Mouse (Mus musculus) right cerebral cortex, postnatal 36 days (tissue): ENCODE measurements at regions not wholly inside any gene's neighbourhood (a gene's known extent, or its start where the extent isn't known, plus 50 kb on each side); places are given as distances from the start of the nearest gene placed in this dataset.
"Not testable (repeated sequence)": the region's sequence is repeated elsewhere in the genome, so short reads cannot be mapped to it uniquely, and the experiment has no call there.

ENCODE experiments used
- DNase-seq, 2 experiments: peaks; one replicate each; pipeline ENCODE4 v3.0.0; 2022; ENCODE audit warnings: low spot score in 2 of 2, mixed read lengths in 1 of 2

DNA sequence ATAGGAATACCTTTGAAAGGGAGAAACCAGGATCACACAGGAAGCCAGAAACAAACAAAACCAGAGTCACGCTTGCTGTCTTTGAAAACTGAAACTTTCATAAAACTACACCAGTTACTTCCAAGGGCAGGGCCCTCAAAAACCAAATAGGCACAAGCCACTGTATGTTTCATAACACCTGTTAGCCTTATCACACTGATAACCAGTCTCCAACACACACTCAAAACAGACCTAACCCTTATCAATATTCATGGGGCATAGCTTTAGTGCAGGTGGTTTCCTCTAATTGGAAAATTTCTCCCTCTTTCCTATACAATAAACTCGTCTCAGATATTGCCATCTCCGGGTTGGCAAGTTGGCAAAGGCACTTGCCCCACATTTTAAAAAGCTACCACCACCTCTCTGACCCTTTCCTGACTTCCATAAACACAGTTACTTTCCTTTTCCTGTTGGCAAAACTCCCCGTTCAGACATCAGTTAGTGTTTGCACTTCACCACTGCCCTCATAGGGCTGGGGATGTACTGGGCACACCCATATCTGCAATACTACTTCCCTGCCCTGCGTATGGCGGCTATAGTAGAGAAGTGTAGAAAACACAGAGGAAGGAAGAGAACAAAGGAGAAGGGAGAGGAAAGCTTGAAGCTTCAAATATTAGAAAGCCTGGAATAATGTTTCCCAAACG is 169.1 kb upstream of the Col8a1 start:
- no peak for DNase-seq

DNA sequence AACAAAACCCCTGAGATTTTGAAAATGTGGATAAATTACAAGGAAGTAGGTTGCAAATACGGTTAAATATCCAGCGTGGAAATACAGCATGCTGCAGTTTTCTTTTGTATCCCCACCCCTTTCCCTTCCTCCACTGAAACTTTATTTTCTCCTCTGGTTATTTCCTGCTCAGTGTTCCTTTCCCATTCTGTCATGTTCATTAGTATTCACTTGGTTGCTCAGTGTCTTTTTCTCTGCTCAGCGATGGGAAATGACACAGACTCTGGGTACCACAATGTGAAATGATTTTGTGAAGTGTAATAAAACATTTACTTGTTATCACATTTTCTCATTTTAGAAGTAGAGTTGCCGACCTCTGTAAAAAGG is 169.6 kb upstream of the Col8a1 start:
- DNase-seq: no peak

GRCm38 (mm10) chr16:57927816-57928215 is 173.3 kb upstream of the Col8a1 start:
- DNase-seq: no peak

DNA sequence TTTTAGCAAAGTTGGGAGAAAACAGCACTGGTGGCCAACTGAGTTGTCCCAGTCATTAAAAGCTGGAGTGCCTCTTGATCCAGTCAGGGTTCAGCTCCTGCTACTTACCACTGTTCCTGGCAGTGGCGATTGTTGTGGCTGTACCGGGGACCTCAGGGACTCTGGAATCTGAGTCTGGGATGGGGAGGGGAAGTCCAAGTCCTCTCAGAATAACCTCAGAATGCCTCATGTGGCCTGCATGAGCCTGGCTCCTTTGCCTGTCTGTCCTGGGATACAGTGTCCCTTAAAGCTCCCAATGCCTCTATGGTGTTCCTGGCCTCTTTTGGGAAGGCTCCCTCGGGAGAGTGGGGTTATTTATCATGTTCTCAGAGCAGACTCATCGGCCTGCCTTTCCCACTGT is 173.8 kb upstream of the Col8a1 start:
- DNase-seq: no peak

DNA sequence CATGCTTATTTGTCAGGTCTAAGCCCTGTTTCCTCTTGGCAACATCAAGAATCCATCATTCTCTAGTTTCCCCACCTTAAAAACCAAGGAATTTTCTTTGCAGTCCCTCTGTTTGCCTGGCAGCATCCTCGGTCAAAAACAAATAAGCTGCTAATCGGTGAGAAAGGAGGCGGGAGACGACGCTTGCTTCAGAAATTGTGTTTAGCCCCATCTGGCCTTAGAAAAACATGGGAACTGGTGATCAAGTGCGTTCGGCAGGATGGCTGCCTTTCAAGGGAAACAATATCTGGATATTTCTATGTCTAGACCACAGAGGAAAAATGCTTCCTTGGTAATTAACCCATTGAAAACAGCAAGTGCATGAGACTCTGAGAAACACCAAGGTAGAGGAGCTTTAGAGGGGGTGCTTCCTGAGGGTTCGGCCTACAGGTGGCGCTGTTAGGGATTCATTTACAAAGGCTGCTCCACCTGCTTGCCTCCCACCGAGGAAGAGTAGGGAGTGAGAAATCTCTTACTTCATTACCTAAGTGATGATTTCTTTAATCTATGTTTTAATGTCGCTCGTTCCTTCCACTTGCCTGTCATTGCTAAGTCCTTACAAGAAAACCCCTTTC is 174.7 kb upstream of the Col8a1 start:
- no peak for DNase-seq

DNA sequence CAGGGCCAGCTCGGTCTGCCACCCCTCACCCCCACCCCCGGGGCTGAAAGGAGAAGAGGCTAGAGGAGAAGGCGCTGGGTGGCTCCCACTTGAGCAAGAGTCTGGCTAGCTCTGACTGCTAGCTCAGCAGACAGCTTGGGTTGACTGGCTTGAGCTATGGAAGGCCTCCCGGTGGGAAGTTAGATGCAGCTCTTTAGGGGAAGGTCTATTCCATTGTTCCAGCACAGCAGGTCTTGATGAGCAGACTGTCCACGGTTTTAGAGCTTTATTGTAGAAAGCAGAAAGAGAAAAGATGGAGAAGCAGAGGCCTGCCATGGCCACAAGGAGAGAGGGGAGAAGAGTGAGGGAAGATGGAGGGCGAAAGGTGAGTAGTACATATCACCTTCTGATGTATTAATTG is 190.9 kb upstream of the Col8a1 start:
- DNase-seq: no peak

DNA sequence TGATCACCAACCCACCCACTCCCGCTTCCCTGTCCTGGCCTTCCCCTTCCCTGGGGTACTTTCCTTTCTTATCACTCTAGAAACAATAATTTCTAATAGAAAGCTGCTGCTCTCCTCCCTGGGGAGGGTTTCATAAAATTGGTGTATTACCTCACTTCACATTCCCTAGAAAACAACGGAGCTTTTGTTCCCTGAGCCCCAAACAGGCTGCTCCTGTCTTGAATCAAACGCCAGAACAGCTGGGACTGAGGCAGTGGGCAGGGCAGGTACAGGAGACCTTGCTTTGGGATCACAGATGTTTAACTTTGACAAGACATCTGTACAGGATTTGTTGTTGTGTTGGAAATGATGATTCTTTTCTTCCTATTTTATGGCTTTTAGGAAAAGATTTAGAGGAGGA is 192.8 kb upstream of the Col8a1 start:
- no peak for DNase-seq

- DNase-seq: no peak
Observed at GRCm38 (mm10) chr16:57949680-57950079, 195.1 kb upstream of the Col8a1 start.

DNA sequence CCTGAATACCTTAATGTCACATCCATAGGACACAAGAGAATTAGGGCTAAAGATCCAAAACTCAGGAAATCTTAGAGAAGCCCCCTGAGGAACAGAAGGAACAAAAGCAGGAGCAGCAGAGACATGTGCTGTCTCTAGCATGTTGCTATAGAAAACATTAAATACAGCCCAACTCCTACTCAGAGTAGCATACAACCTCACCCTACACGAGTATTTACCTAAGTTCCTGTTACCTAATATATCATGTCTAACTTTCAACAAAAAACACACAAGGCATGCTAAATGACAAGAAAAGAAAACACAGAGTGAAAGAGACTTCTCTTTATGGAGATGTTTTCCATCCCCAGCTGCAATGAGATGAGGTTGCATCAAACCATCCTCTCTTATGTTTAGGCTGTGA is 216.4 kb upstream of the Col8a1 start:
- DNase-seq: no peak

- no peak for DNase-seq
Observed at GRCm38 (mm10) chr16:57984111-57984510, 229.6 kb upstream of the Col8a1 start.

DNA sequence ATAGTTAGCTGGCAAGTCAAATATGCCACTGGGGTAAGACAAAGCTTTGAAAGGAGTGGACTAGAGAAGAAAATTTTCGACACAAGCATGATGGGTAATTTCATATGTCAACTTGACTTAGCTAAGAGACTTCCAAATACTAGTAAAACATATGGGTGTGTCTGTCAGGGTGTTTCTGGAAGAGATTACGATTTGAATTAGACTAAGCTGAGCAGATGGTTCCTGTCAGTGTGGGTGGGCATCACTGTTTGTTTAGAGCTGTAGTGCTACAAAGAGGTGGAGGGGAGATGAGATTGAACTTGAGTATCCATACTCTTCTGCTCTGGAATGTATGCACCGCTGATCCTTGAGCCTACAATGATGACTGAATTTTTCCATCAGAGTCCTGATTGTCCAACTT is 251.2 kb upstream of the Col8a1 start:
- DNase-seq: no peak

DNA sequence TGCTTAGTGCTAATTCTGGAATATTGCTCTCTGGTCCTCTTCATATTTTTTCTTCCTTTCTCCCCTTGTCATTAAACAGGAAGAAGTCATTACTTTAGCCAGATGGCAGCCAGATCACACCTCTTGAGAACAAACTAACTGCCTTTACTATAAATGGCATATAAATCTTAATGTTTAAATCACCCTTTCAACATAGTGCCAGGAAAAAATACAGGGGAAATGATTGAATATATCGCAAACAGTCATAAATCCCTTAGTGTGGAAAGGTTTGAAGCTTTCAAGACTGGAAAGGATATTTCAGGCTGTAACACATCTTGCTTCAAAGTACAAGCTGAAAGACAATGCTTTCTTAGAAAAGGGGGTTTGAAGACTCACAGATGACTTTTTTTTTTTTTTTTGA is 259.0 kb upstream of the Col8a1 start:
- no peak for DNase-seq

- no peak for DNase-seq
Observed at GRCm38 (mm10) chr16:58027525-58027924, 273.0 kb upstream of the Col8a1 start.

- DNase-seq: not testable (repeated sequence)
Observed at GRCm38 (mm10) chr16:58028541-58028940, 274.0 kb upstream of the Col8a1 start.

DNA sequence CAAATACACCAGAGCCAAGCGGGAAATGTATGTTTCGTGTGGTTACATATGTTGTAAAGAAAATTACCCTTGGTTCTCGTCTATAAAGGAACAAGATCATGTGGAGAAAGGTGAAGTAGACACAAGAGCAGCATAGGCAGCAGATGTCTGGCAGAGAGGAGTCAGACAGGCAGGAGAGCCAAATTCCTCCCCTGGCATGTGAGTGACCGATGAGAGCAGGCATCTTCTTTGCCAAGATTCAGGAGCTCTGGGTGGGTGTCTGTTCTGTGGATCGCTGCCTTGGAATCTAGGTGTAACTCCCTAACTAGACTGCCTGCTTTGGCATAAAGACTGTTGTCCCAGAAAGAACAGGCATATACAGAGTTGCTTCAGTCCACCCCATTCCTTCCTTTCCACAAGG is 275.1 kb upstream of the Col8a1 start:
- DNase-seq: no peak

- no peak for DNase-seq
Observed at GRCm38 (mm10) chr16:58068654-58069271, 314.2 kb upstream of the Col8a1 start.

- DNase-seq: no peak
Observed at GRCm38 (mm10) chr16:58072441-58072840, 317.9 kb upstream of the Col8a1 start.

DNA sequence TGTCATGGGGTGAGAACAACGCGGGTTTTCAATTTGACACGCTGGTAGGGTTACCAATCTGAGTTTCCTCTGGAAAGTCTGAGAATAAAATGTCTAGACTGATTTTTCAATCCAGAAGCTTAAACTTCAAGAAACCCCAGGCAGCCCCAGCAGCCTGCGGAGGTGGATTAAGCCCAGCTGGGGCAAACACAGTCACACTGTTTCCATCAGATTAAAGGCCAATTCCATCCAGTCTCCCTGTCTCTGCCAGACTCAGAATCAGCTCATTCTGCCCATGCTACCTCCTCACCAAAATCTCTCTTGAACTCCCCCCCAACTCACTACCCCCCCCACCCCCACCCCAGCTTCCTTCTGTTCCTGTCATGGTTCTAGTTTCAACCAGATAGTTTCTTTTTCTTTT is 307.9 kb upstream of the Dcbld2 start:
- DNase-seq: no peak

DNA sequence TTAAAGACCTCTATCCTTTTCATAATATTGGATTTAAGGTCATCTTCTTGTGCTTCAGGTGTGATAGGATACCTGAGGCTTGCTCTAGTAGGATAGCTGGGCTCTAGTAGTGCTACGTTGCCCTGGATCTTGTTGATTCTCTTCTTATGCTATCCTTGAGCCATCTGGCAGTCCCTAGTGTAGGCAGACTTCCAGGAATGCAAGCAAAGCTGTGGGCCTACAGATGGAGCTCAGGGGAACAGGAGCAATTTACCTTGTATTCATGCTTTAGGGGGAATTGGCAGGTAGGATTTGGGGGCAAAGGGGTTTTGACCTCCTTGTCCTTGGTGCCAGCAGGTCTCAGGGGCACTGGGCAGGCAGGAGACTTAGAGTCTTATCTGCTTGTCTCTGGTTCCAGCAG is 297.8 kb upstream of the Dcbld2 start:
- no peak for DNase-seq

- DNase-seq: no peak
Observed at GRCm38 (mm10) chr16:58126086-58126485, 282.2 kb upstream of the Dcbld2 start.

GRCm38 (mm10) chr16:58136144-58136905 is 271.9 kb upstream of the Dcbld2 start:
- no peak for DNase-seq

- DNase-seq: no peak
Observed at GRCm38 (mm10) chr16:58136979-58137378, 271.3 kb upstream of the Dcbld2 start.
